Mouse (Mus musculus): Measurements from ENCODE around the gene Asb1.
A peak's percentile ranks its signal among the peaks of the same experiment; 100 is the strongest.

Gene Asb1

GRCm38 (mm10) chr1:91543974-91544373 is 3.6 kb downstream of the Asb1 start:
- DNase-seq (ENCODE audit: low spot score in 2 of 2): no peak

GRCm38 (mm10) chr1:91545226-91545625 is 4.9 kb downstream of the Asb1 start:
- DNase-seq (ENCODE audit: low spot score in 2 of 2): no peak

- no peak for DNase-seq (ENCODE audit: low spot score in 2 of 2)
Measured at GRCm38 (mm10) chr1:91547567-91547966, 7.2 kb downstream of the Asb1 start.

GRCm38 (mm10) chr1:91549073-91549472 is 8.7 kb downstream of the Asb1 start:
- no peak for DNase-seq (ENCODE audit: low spot score in 2 of 2)

- no peak for DNase-seq (ENCODE audit: low spot score in 2 of 2)
Measured at GRCm38 (mm10) chr1:91557099-91557498, 16.8 kb downstream of the Asb1 start.

- DNase-seq (ENCODE audit: low spot score in 2 of 2): no peak
Measured at GRCm38 (mm10) chr1:91561226-91561625, 20.9 kb downstream of the Asb1 start.

GRCm38 (mm10) chr1:91562977-91563590 is 22.7 kb downstream of the Asb1 start:
- DNase-seq (ENCODE audit: low spot score in 2 of 2): no peak

- DNase-seq (ENCODE audit: low spot score in 2 of 2): no peak
Measured at GRCm38 (mm10) chr1:91564004-91564403, 23.7 kb downstream of the Asb1 start.

GRCm38 (mm10) chr1:91564598-91564997 is 24.3 kb downstream of the Asb1 start:
- no peak for DNase-seq (ENCODE audit: low spot score in 2 of 2)

GRCm38 (mm10) chr1:91567269-91567668 is 26.9 kb downstream of the Asb1 start:
- no peak for DNase-seq (ENCODE audit: low spot score in 2 of 2)

- no peak for DNase-seq (ENCODE audit: low spot score in 2 of 2)
Measured at GRCm38 (mm10) chr1:91572458-91572857, 32.1 kb downstream of the Asb1 start.

GRCm38 (mm10) chr1:91574208-91574607 is 33.9 kb downstream of the Asb1 start:
- peak; percentile 34 to 66 for DNase-seq (ENCODE audit: low spot score in 2 of 2)

- DNase-seq (ENCODE audit: low spot score in 2 of 2): no peak
Measured at GRCm38 (mm10) chr1:91577883-91578517, 37.7 kb downstream of the Asb1 start.

- no peak for DNase-seq (ENCODE audit: low spot score in 2 of 2)
Measured at GRCm38 (mm10) chr1:91580503-91580902, 40.2 kb downstream of the Asb1 start.

GRCm38 (mm10) chr1:91581206-91581605 is 40.9 kb downstream of the Asb1 start:
- no peak for DNase-seq (ENCODE audit: low spot score in 2 of 2)

GRCm38 (mm10) chr1:91584969-91585835 is 44.9 kb downstream of the Asb1 start:
- no peak for DNase-seq (ENCODE audit: low spot score in 2 of 2)

- DNase-seq (ENCODE audit: low spot score in 2 of 2): no peak
Measured at GRCm38 (mm10) chr1:91589738-91590137, 49.4 kb downstream of the Asb1 start.

- no peak for DNase-seq (ENCODE audit: low spot score in 2 of 2)
Measured at GRCm38 (mm10) chr1:91595521-91596020, 55.2 kb downstream of the Asb1 start.

GRCm38 (mm10) chr1:91597611-91598010 is 57.3 kb downstream of the Asb1 start:
- no peak for DNase-seq (ENCODE audit: low spot score in 2 of 2)

- peak; percentile 40 to 70 for DNase-seq (ENCODE audit: low spot score in 2 of 2)
Measured at GRCm38 (mm10) chr1:91600671-91601361, 60.5 kb downstream of the Asb1 start.

GRCm38 (mm10) chr1:91601362-91602096 is 61.2 kb downstream of the Asb1 start:
- no peak for DNase-seq (ENCODE audit: low spot score in 2 of 2)
